Mouse (Mus musculus) embryonic fibroblast, embryonic 13.5 days (primary cell): ENCODE results near the gene Nbeal1.

Experiments
- CTCF ChIP-seq: IDR thresholded peaks from 2 replicates; pipeline ENCODE4 v1.5.1; 2011; ENCODE audit warnings: mild to moderate bottlenecking, control low read depth, low read length, moderate library complexity, borderline replicate concordance; ENCODE audit not compliant: insufficient read depth
- POLR2A ChIP-seq: IDR thresholded peaks from 2 replicates; pipeline ENCODE4 v1.6.1; 2011; ENCODE audit warnings: low read depth, mild to moderate bottlenecking, control low read depth, low read length, moderate library complexity

DNA sequence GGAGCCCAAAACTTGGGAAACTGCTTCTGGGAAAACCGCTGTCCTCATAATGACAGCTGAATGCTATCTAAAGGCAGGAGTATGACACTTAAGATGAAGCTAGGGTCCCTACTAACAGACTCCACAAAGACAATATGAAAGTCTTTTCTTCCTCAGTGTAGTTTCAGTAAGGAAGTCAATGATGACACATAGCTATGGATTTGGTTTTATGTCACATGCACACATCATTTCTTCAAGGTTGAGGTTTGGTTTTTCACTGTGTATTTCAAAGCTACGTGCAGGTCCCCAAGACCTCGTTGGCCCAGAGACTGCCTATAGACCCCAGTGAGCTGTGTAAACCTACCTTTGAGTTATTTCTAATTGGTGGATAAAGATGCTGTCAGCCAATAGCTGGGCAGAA, 7.3 kb upstream of the Nbeal1 start:
- TF ChIP-seq CTCF (no peak), POLR2A (no peak)
